Mouse (Mus musculus) MEL (cell line): Measurements from ENCODE around the gene Sftpa1. TPM values are rescaled to one million over a fixed set of nuclear protein-coding genes. Genes with fewer than 3 reads are reported as not detected.

Experiments used
- DNase-seq: peaks from one replicate; pipeline ENCODE4 v3.0.0; 2011; ENCODE audit warnings: low read depth, low spot score
- H3K27ac ChIP-seq: 2 replicates; pipeline ENCODE4 v1.5.1; 2012; ENCODE audit warnings: low read depth, mild to moderate bottlenecking, control low read depth, low read length, moderate library complexity; ENCODE audit not compliant: control insufficient read depth
- H3K27me3 ChIP-seq, 2 experiments: fragments of 150-350 bp in 1 of 2; sonication (generic) in 1 of 2; 2 replicates each; pipeline ENCODE4 v1.6.1; 2012; ENCODE audit warnings: low read length in 2 of 2, mild to moderate bottlenecking in 2 of 2, improper control_type of control experiment in 1 of 2, moderate library complexity in 1 of 2; ENCODE audit not compliant: insufficient read depth in 2 of 2, control insufficient read depth in 1 of 2
- H3K36me3 ChIP-seq, 2 experiments: 2 replicates each; pipeline ENCODE4 v1.6.1; 2012 to 2014; ENCODE audit warnings: low read length in 2 of 2, improper control_type of control experiment in 1 of 2, inconsistent platforms in 1 of 2, mild to moderate bottlenecking in 1 of 2; ENCODE audit not compliant: insufficient read depth in 2 of 2, control insufficient read depth in 1 of 2
- H3K4me1 ChIP-seq, 2 experiments: fragments of 150-350 bp in 1 of 2; sonication (generic) in 1 of 2; 2 replicates each; pipeline ENCODE4 v1.6.1; 2012; ENCODE audit warnings: low read length in 2 of 2, improper control_type of control experiment in 1 of 2, mild to moderate bottlenecking in 1 of 2; ENCODE audit not compliant: insufficient read depth in 2 of 2, control insufficient read depth in 1 of 2
- H3K4me3 ChIP-seq, 2 experiments: fragments of 150-350 bp in 1 of 2; sonication (generic) in 1 of 2; 2 replicates each; pipeline ENCODE4 v1.5.1; 2012; ENCODE audit warnings: low read depth in 2 of 2, low read length in 2 of 2, mild to moderate bottlenecking in 2 of 2, moderate library complexity in 2 of 2, control low read depth in 1 of 2, improper control_type of control experiment in 1 of 2; ENCODE audit not compliant: control insufficient read depth in 1 of 2, insufficient read depth in 1 of 2
- H3K79me2 ChIP-seq: 2 replicates; pipeline ENCODE4 v1.6.1; 2012; ENCODE audit warnings: mild to moderate bottlenecking, low read length, moderate library complexity; ENCODE audit not compliant: control insufficient read depth, poor library complexity, insufficient read depth
- H3K9ac ChIP-seq: 2 replicates; pipeline ENCODE4 v1.6.1; 2012; ENCODE audit warnings: low read depth, mild to moderate bottlenecking, control low read depth, low read length, moderate library complexity; ENCODE audit not compliant: control insufficient read depth, poor library complexity, severe bottlenecking
- H3K9me3 ChIP-seq: fragments of 150-350 bp; sonication (generic); replicated peaks from 2 replicates; pipeline ENCODE4 v1.6.1; 2012; ENCODE audit warnings: mild to moderate bottlenecking, low read length, improper control_type of control experiment, moderate library complexity; ENCODE audit not compliant: insufficient read depth
- BHLHE40 ChIP-seq: IDR thresholded peaks from 2 replicates; pipeline ENCODE4 v1.6.1; 2012; ENCODE audit warnings: low read depth, mild to moderate bottlenecking, inconsistent platforms, low read length, improper control_type of control experiment, borderline replicate concordance
- CTCF ChIP-seq, 3 experiments: IDR thresholded peaks in 2 of 3; conservative IDR thresholded peaks in 1 of 3; 2 replicates each; pipeline ENCODE4 v1.5.1; 2011 to 2012; ENCODE audit warnings: low read length in 3 of 3, low read depth in 2 of 3, mild to moderate bottlenecking in 2 of 3, improper control_type of control experiment in 1 of 3, inconsistent platforms in 1 of 3, mixed read lengths in 1 of 3, moderate library complexity in 1 of 3; ENCODE audit not compliant: control insufficient read depth in 1 of 3, insufficient read depth in 1 of 3, poor library complexity in 1 of 3, severe bottlenecking in 1 of 3
- E2F4 ChIP-seq: IDR thresholded peaks from 2 replicates; pipeline ENCODE4 v1.6.1; 2011; ENCODE audit warnings: low read depth, low read length, improper control_type of control experiment, borderline replicate concordance
- ELF1 ChIP-seq: IDR thresholded peaks from 2 replicates; pipeline ENCODE4 v1.6.1; 2014; ENCODE audit warnings: low read depth, mild to moderate bottlenecking, inconsistent platforms, low read length, improper control_type of control experiment, moderate library complexity
- EP300 ChIP-seq, 2 experiments: IDR thresholded peaks; 2 replicates each; pipeline ENCODE4 v1.6.1; 2011; ENCODE audit warnings: improper control_type of control experiment in 2 of 2, low read length in 2 of 2, low read depth in 1 of 2, mild to moderate bottlenecking in 1 of 2
- ETS1 ChIP-seq: IDR thresholded peaks from 2 replicates; pipeline ENCODE4 v1.6.1; 2012; ENCODE audit warnings: low read depth, mild to moderate bottlenecking, inconsistent platforms, low read length, improper control_type of control experiment, moderate library complexity
- GATA1 ChIP-seq: IDR thresholded peaks from 2 replicates; pipeline ENCODE4 v1.6.1; 2011; ENCODE audit warnings: low read depth, low read length, improper control_type of control experiment
- HCFC1 ChIP-seq: IDR thresholded peaks from 2 replicates; pipeline ENCODE4 v1.6.1; 2012; ENCODE audit warnings: low read depth, mild to moderate bottlenecking, inconsistent platforms, low read length, improper control_type of control experiment, moderate library complexity
- JUND ChIP-seq: IDR thresholded peaks from 2 replicates; pipeline ENCODE4 v1.6.1; 2011; ENCODE audit warnings: low read depth, mild to moderate bottlenecking, improper control_type of control experiment, low read length
- MAFK ChIP-seq: IDR thresholded peaks from 2 replicates; pipeline ENCODE4 v1.6.1; 2011; ENCODE audit warnings: low read depth, mild to moderate bottlenecking, low read length, improper control_type of control experiment, borderline replicate concordance
- MAZ ChIP-seq: IDR thresholded peaks from 2 replicates; pipeline ENCODE4 v1.6.1; 2012; ENCODE audit warnings: low read depth, mild to moderate bottlenecking, inconsistent platforms, low read length, improper control_type of control experiment
- MEF2A ChIP-seq: IDR thresholded peaks from 2 replicates; pipeline ENCODE4 v1.6.1; 2014; ENCODE audit warnings: low read depth, mild to moderate bottlenecking, inconsistent platforms, low read length, improper control_type of control experiment; ENCODE audit not compliant: poor library complexity, insufficient replicate concordance, severe bottlenecking; ENCODE audit errors: extremely low read depth
- MYB ChIP-seq: IDR thresholded peaks from 2 replicates; pipeline ENCODE4 v1.6.1; 2011; ENCODE audit warnings: mild to moderate bottlenecking, low read depth, low read length, improper control_type of control experiment
- NELFE ChIP-seq: IDR thresholded peaks from 2 replicates; pipeline ENCODE4 v1.6.1; 2011; ENCODE audit warnings: low read depth, low read length, improper control_type of control experiment
- NRF1 ChIP-seq: IDR thresholded peaks from 2 replicates; pipeline ENCODE4 v1.6.1; 2014; ENCODE audit warnings: low read depth, mild to moderate bottlenecking, inconsistent platforms, low read length, improper control_type of control experiment, moderate library complexity; ENCODE audit not compliant: poor library complexity, insufficient read depth, severe bottlenecking
- POLR2A ChIP-seq, 2 experiments: IDR thresholded peaks; 2 replicates each; pipeline ENCODE4 v1.6.1; 2011 to 2012; ENCODE audit warnings: low read length in 2 of 2, mild to moderate bottlenecking in 2 of 2, control low read depth in 1 of 2, improper control_type of control experiment in 1 of 2, low read depth in 1 of 2, moderate library complexity in 1 of 2; ENCODE audit not compliant: control insufficient read depth in 1 of 2, insufficient read depth in 1 of 2, poor library complexity in 1 of 2
- POLR2AphosphoS2 ChIP-seq: IDR thresholded peaks from 2 replicates; pipeline ENCODE4 v1.6.1; 2011; ENCODE audit warnings: low read length, improper control_type of control experiment
- RCOR1 ChIP-seq: IDR thresholded peaks from 2 replicates; pipeline ENCODE4 v1.6.1; 2012; ENCODE audit warnings: low read depth, mild to moderate bottlenecking, inconsistent platforms, low read length, improper control_type of control experiment
- SMC3 ChIP-seq: IDR thresholded peaks from 2 replicates; pipeline ENCODE4 v1.6.1; 2011; ENCODE audit warnings: low read depth, low read length, improper control_type of control experiment
- TAL1 ChIP-seq: IDR thresholded peaks from 2 replicates; pipeline ENCODE4 v1.6.1; 2012; ENCODE audit warnings: mild to moderate bottlenecking, inconsistent platforms, low read length, moderate library complexity, mixed read lengths
- UBTF ChIP-seq: IDR thresholded peaks from 2 replicates; pipeline ENCODE4 v1.6.1; 2012; ENCODE audit warnings: low read depth, mild to moderate bottlenecking, inconsistent platforms, low read length, improper control_type of control experiment, moderate library complexity, borderline replicate concordance; ENCODE audit not compliant: insufficient read depth
- USF2 ChIP-seq, 2 experiments: IDR thresholded peaks; 2 replicates each; pipeline ENCODE4 v1.6.1; 2011 to 2012; ENCODE audit warnings: improper control_type of control experiment in 2 of 2, low read length in 2 of 2, borderline replicate concordance in 1 of 2, inconsistent platforms in 1 of 2, low read depth in 1 of 2, mild to moderate bottlenecking in 1 of 2; ENCODE audit not compliant: insufficient read depth in 1 of 2
- ZC3H11A ChIP-seq: IDR thresholded peaks from 2 replicates; pipeline ENCODE4 v1.6.1; 2012; ENCODE audit warnings: low read depth, mild to moderate bottlenecking, inconsistent platforms, low read length, improper control_type of control experiment
- ZKSCAN1 ChIP-seq: IDR thresholded peaks from 2 replicates; pipeline ENCODE4 v1.6.1; 2012; ENCODE audit warnings: low read depth, mild to moderate bottlenecking, inconsistent platforms, low read length, improper control_type of control experiment, moderate library complexity
- ZMIZ1 ChIP-seq: IDR thresholded peaks from 2 replicates; pipeline ENCODE4 v1.6.1; 2012; ENCODE audit warnings: low read depth, mild to moderate bottlenecking, inconsistent platforms, low read length, improper control_type of control experiment, moderate library complexity
- polyA plus RNA-seq, 2 experiments: library from polyadenylated mRNA; stranded (reverse) in 1 of 2; unstranded in 1 of 2; fragments of >175 nt in 1 of 2; fragments of >200 nt in 1 of 2; gene quantifications; 2 replicates each; pipeline versions ENCODE4 v1.2.1 to v1.2.4; 2012; ENCODE audit warnings: low replicate concordance in 2 of 2, low read depth in 1 of 2; ENCODE audit not compliant: insufficient read length in 2 of 2, insufficient read depth in 1 of 2, missing spikeins in 1 of 2
- total RNA-seq: library from RNA; depleted of rRNA; stranded (reverse); fragments of 300-350 nt; gene quantifications from 2 replicates; pipeline ENCODE4 v1.2.3, GENCODE M21; 2012

Sftpa1 gene
- total and polyA plus RNA-seq, 3 experiments: not detected

- H3K4me3 ChIP-seq: no peak overlapping the region
- DNase-seq: no peak
- no peaks in the 10 kb centered on the region for H3K79me2 ChIP-seq
- no peak overlapping the region for H3K9ac ChIP-seq
- H3K9me3 ChIP-seq: no peaks in the 10 kb centered on the region
- TF ChIP-seq MAFK: no peak
- no peak for TF ChIP-seq CTCF (IDR thresholded peaks at IDR 0.05 in 2 of 3, conservative IDR thresholded peaks at IDR 0.05 in 1 of 3; ENCODE audit: control insufficient read depth in 1 of 3, insufficient read depth in 1 of 3, low read depth in 2 of 3, low read length in 3 of 3, poor library complexity in 1 of 3, severe bottlenecking in 1 of 3)
- TF ChIP-seq MAZ: no peak
- TF ChIP-seq ETS1: no peak
- no peak for TF ChIP-seq ZC3H11A
- no peak for TF ChIP-seq E2F4
- TF ChIP-seq NELFE: no peak
- TF ChIP-seq TAL1: no peak
- no peak for TF ChIP-seq USF2 (IDR thresholded peaks at IDR 0.05; ENCODE audit: borderline replicate concordance in 1 of 2, insufficient read depth in 1 of 2, low read depth in 1 of 2, low read length in 2 of 2)
- TF ChIP-seq NRF1: no peak
- TF ChIP-seq UBTF: no peak
- no peak for TF ChIP-seq MYB
- TF ChIP-seq POLR2A (IDR thresholded peaks at IDR 0.05; ENCODE audit: control insufficient read depth in 1 of 2, insufficient read depth in 1 of 2, low read depth in 1 of 2, low read length in 2 of 2, poor library complexity in 1 of 2): no peak
- no peak for TF ChIP-seq MEF2A
- TF ChIP-seq GATA1: no peak
- TF ChIP-seq SMC3: no peak
- no peak for TF ChIP-seq ZMIZ1
- TF ChIP-seq ZKSCAN1: no peak
- H3K4me1 ChIP-seq: no peaks in the 10 kb centered on the region
- H3K27me3 ChIP-seq: no peaks in the 10 kb centered on the region
- no peaks in the 10 kb centered on the region for H3K36me3 ChIP-seq
- no peak overlapping the region for H3K27ac ChIP-seq
These were observed 30.3 kb upstream of the Sftpa1 start for GRCm38 (mm10) chr14:41101242-41101641.

- no peaks in the 10 kb centered on the region for H3K4me1 ChIP-seq
- no peak overlapping the region for H3K9ac ChIP-seq
- H3K36me3 ChIP-seq: no peaks in the 10 kb centered on the region
- DNase-seq: no peak
- H3K9me3 ChIP-seq: no peaks in the 10 kb centered on the region
- no peaks in the 10 kb centered on the region for H3K27me3 ChIP-seq
- no peaks in the 10 kb centered on the region for H3K79me2 ChIP-seq
- TF ChIP-seq HCFC1 (no peak), JUND (no peak), ELF1 (no peak), EP300 (IDR thresholded peaks at IDR 0.05; ENCODE audit: low read depth in 1 of 2, low read length in 2 of 2) (no peak), MEF2A (no peak), BHLHE40 (no peak), POLR2AphosphoS2 (no peak), RCOR1 (no peak)
- H3K27ac ChIP-seq: no peak overlapping the region
- H3K4me3 ChIP-seq: no peak overlapping the region
These were observed 29.3 kb upstream of the Sftpa1 start for GRCm38 (mm10) chr14:41102269-41102668.
